Mouse (Mus musculus) forebrain, embryonic 14.5 days (tissue): ENCODE results near the gene P2rx6. TPM values are rescaled to one million over a fixed set of nuclear protein-coding genes. Genes with fewer than 3 reads are reported as not detected.
"Not testable (repeated sequence)": the region's sequence is repeated elsewhere in the genome, so short reads cannot be mapped to it uniquely, and the experiment has no call there.

Source experiments
- ATAC-seq: fragments of 200-750 bp; cut with Nextera tagmentation; 2 replicates; pipeline ENCODE4 v1.8.0; 2017; ENCODE audit warnings: mild to moderate bottlenecking, moderate library complexity
- DNase-seq: peaks from one replicate; pipeline ENCODE4 v3.0.0-alpha.2; 2015; ENCODE audit warnings: low spot score
- H3K27ac ChIP-seq: fragments of 300-500 bp; sonication (generic); 2 replicates; pipeline ENCODE4 v1.5.1; 2014; ENCODE audit warnings: low read depth, mild to moderate bottlenecking, control low read depth, low read length, moderate library complexity
- H3K27me3 ChIP-seq: fragments of 300-500 bp; sonication (generic); replicated peaks from 2 replicates; pipeline ENCODE4 v1.6.1; 2014; ENCODE audit warnings: low read length, control low read depth, mixed read lengths; ENCODE audit not compliant: control insufficient read depth, insufficient read depth
- H3K36me3 ChIP-seq: fragments of 300-500 bp; sonication (generic); 2 replicates; pipeline ENCODE4 v1.6.1; 2014; ENCODE audit warnings: low read length, control low read depth; ENCODE audit not compliant: control insufficient read depth, insufficient read depth
- H3K4me1 ChIP-seq: fragments of 300-500 bp; sonication (generic); 2 replicates; pipeline ENCODE4 v1.6.1; 2014; ENCODE audit warnings: antibody characterized with exemption, low read length, control low read depth; ENCODE audit not compliant: control insufficient read depth, insufficient read depth
- H3K4me2 ChIP-seq: fragments of 300-500 bp; sonication (generic); 2 replicates; pipeline ENCODE4 v1.6.1; 2014; ENCODE audit warnings: mild to moderate bottlenecking, control low read depth, low read length
- H3K4me3 ChIP-seq: fragments of 300-500 bp; sonication (generic); 2 replicates; pipeline ENCODE4 v1.5.1; 2014; ENCODE audit warnings: low read depth, low read length, control low read depth
- H3K9ac ChIP-seq: fragments of 300-500 bp; sonication (generic); 2 replicates; pipeline ENCODE4 v1.6.1; 2014; ENCODE audit warnings: mild to moderate bottlenecking, low read length, control low read depth, moderate library complexity
- H3K9me3 ChIP-seq: fragments of 300-500 bp; sonication (generic); replicated peaks from 2 replicates; pipeline ENCODE4 v1.6.1; 2016; ENCODE audit warnings: low read length, control low read depth, mixed read lengths; ENCODE audit not compliant: control insufficient read depth
- WGBS: fragments of 180-500 bp; shearing (Covaris S2); extraction: QIAGEN DNeasy Blood & Tissue Kit; methylation state at CpG from one replicate; pipeline ENCODE4 v1.1.7; 2014; 5-methylcytosine and 5-hydroxymethylcytosine counted together
- polyA plus RNA-seq: library from polyadenylated mRNA; unstranded; fragments of >200 nt; fragmentation: Nextera tagmentation; extraction: Ambion mirVana; gene quantifications from 2 replicates; pipeline ENCODE4 v1.2.1, GENCODE M21; 2014

P2rx6 gene
- polyA plus RNA-seq, 1 experiment from 2014 or later, result 1.1 TPM

- Histone ChIP-seq H3K4me3 (no peak overlapping the region), H3K27ac (no peak overlapping the region), H3K9ac (no peak overlapping the region), H3K4me2 (peak overlapping the region; percentile 93; the same call in 1 of the 2 replicates), H3K9me3 (no peaks in the 10 kb centered on the region), H3K36me3 (peaks cover 17% of the 10 kb centered on the region), H3K27me3 (no peaks in the 10 kb centered on the region), H3K4me1 (peaks cover 11% of the 10 kb centered on the region)
- ATAC-seq (no peak), DNase-seq (no peak)
- WGBS, result 52% methylated on average over 4 of the region's 4 CpGs
Observed at GRCm38 (mm10) chr16:17532271-17532670, 29.4 kb upstream of the P2rx6 start.

GRCm38 (mm10) chr16:17532676-17533329, 28.9 kb upstream of the P2rx6 start:
- ATAC-seq, result no peak
- DNase-seq, result no peak
- no peaks in the 10 kb centered on the region for H3K27me3 ChIP-seq
- peaks cover 12% of the 10 kb centered on the region for H3K36me3 ChIP-seq
- no peaks in the 10 kb centered on the region for H3K9me3 ChIP-seq
- 73% methylated on average over 14 of the region's 14 CpGs for WGBS
- H3K27ac ChIP-seq, result no peak overlapping the region
- no peak overlapping the region for H3K9ac ChIP-seq
- H3K4me3 ChIP-seq, result no peak overlapping the region
- H3K4me1 ChIP-seq, result peaks cover 11% of the 10 kb centered on the region
- no peak overlapping the region for H3K4me2 ChIP-seq

- H3K9ac ChIP-seq, result no peak overlapping the region
- DNase-seq (no peak), ATAC-seq (no peak)
- 94% methylated on average over 3 of the region's 3 CpGs for WGBS
- H3K4me1 ChIP-seq, result peaks cover 4% of the 10 kb centered on the region
- no peak overlapping the region for H3K27ac ChIP-seq
- no peak overlapping the region for H3K4me2 ChIP-seq
- no peaks in the 10 kb centered on the region for H3K9me3 ChIP-seq
- H3K27me3 ChIP-seq, result no peaks in the 10 kb centered on the region
- no peaks in the 10 kb centered on the region for H3K36me3 ChIP-seq
- H3K4me3 ChIP-seq, result no peak overlapping the region
Observed at GRCm38 (mm10) chr16:17536584-17536983, 25.1 kb upstream of the P2rx6 start.

GRCm38 (mm10) chr16:17542632-17543031, 19.1 kb upstream of the P2rx6 start:
- Histone ChIP-seq H3K9me3 (no peaks in the 10 kb centered on the region), H3K4me1 (no peaks in the 10 kb centered on the region), H3K4me2 (no peak overlapping the region), H3K27ac (no peak overlapping the region), H3K9ac (no peak overlapping the region), H3K27me3 (no peaks in the 10 kb centered on the region), H3K36me3 (no peaks in the 10 kb centered on the region), H3K4me3 (no peak overlapping the region)
- ATAC-seq (no peak), DNase-seq (no peak)
- WGBS, result 83% methylated on average over 2 of the region's 2 CpGs

DNA sequence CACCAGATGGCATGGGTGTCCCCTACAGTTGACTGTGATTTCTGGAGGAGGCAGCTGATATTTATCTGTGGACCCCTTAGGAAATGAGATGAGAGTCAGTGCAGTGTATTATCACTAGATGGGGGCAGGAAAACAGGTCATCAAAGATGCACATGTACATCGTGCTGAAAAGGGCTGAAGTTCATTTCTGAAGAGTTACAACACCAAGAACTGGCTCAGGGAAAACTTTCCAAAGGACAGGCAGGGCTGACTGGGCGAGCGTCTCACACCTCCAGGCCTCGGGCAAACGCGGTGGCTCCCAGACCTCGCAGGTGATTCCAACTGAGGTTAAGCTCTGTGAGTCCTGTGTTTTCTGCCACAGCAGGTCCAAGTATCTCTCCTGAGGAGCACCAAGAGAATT, 8.8 kb upstream of the P2rx6 start:
- Histone ChIP-seq H3K27ac (no peak overlapping the region), H3K9ac (no peak overlapping the region), H3K4me1 (peaks cover 5% of the 10 kb centered on the region; the same call in 1 of the 2 replicates), H3K4me2 (no peak overlapping the region), H3K4me3 (no peak overlapping the region), H3K9me3 (no peaks in the 10 kb centered on the region), H3K27me3 (no peaks in the 10 kb centered on the region), H3K36me3 (no peaks in the 10 kb centered on the region)
- DNase-seq (no peak), ATAC-seq (no peak)
- 85% methylated on average over 7 of the region's 7 CpGs for WGBS

- ATAC-seq (peak; percentile 85), DNase-seq (peak; percentile 68)
- peak overlapping the region; percentile 64 for H3K27ac ChIP-seq
- peak overlapping the region; percentile 43; the same call in 1 of the 2 replicates for H3K9ac ChIP-seq
- no peaks in the 10 kb centered on the region for H3K36me3 ChIP-seq
- H3K4me1 ChIP-seq, result peaks cover 8% of the 10 kb centered on the region
- peak overlapping the region; percentile 41 for H3K4me2 ChIP-seq
- 0 out of 2 replicates have a peak overlapping the region, but pooled peaks have one; percentile 4 for H3K4me3 ChIP-seq
- H3K27me3 ChIP-seq, result no peaks in the 10 kb centered on the region
- WGBS, result 2% methylated on average over 18 of the region's 18 CpGs
- no peaks in the 10 kb centered on the region for H3K9me3 ChIP-seq
Observed at GRCm38 (mm10) chr16:17553910-17554685, 7.6 kb upstream of the P2rx6 start.

DNA sequence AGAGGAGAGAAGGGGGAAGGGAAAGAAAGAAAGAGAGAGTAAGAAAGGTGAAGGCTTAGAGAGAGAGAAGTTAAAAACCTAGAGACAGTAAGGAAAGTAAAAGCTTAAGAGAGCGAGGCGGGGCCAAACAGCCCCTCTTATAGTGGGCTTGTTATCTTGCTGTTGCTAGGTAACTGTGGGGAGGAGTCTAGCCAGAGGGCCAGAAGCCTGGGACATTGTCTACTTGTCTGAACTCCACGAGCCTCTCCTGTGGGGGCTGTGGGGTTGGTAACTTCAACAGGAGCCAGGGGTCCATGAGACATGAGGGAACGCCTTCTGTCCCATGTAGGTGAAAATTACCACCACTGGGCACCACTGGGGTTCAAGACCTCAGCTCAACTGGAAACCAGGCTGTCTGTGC, 7.0 kb upstream of the P2rx6 start:
- H3K27me3 ChIP-seq, H3K36me3 ChIP-seq, H3K4me2 ChIP-seq, H3K9me3 ChIP-seq, H3K9ac ChIP-seq, H3K4me1 ChIP-seq, H3K4me3 ChIP-seq: not testable (repeated sequence)
- H3K27ac ChIP-seq, result peak overlapping the region; percentile 64
- WGBS, result 10% methylated on average over 4 of the region's 4 CpGs
- peak; percentile 47; the same call in 1 of the 2 replicates for ATAC-seq
- DNase-seq, result peak; percentile 39

DNA sequence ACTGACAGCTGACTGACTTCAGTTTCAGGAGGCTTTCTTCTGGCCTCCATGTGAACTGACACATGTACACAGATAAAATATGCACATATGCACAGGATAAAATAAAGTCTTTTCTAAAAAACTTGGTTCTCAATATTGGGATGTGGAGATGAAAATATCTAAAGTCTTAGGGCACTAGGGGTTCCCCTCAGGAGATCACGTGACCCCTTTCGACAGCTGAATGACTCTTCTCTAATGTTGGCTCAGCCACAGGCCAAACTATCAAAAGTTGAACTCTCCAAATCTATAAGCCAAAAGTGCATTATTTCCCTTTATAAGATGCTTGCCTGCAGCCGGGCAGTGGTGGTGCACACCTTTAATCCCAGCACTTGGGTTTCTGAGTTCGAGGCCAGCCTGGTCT, 5.5 kb upstream of the P2rx6 start:
- H3K9ac ChIP-seq, result no peak overlapping the region
- no peak for ATAC-seq
- no peaks in the 10 kb centered on the region for H3K9me3 ChIP-seq
- peaks cover 9% of the 10 kb centered on the region for H3K4me1 ChIP-seq
- no peak overlapping the region for H3K4me2 ChIP-seq
- H3K36me3 ChIP-seq, result no peaks in the 10 kb centered on the region
- WGBS, result 87% methylated on average over 4 of the region's 4 CpGs
- DNase-seq, result no peak
- H3K4me3 ChIP-seq, result no peak overlapping the region
- H3K27ac ChIP-seq, result no peak overlapping the region
- H3K27me3 ChIP-seq, result no peaks in the 10 kb centered on the region

- ATAC-seq, result no peak
- Histone ChIP-seq H3K9me3 (no peaks in the 10 kb centered on the region), H3K4me3 (no peak overlapping the region), H3K4me1 (peaks cover 16% of the 10 kb centered on the region), H3K27ac (no peak overlapping the region), H3K9ac (no peak overlapping the region), H3K4me2 (no peak overlapping the region), H3K27me3 (0 out of 2 replicates have a peak, but pooled peaks cover 3% of the 10 kb centered on the region), H3K36me3 (no peaks in the 10 kb centered on the region)
- WGBS, result 48% methylated on average over 4 of the region's 4 CpGs
- no peak for DNase-seq
Observed at GRCm38 (mm10) chr16:17556907-17557306, 4.8 kb upstream of the P2rx6 start.
